Mouse (Mus musculus) adrenal gland, adult (tissue): ENCODE results near the gene Pdia4.
"Not testable (repeated sequence)": the region's sequence is repeated elsewhere in the genome, so short reads cannot be mapped to it uniquely, and the experiment has no call there.

Source experiments
- DNase-seq, 2 experiments: peaks; one replicate each; pipeline ENCODE4 v3.0.0; 2022 to 2023; ENCODE audit warnings: low spot score in 1 of 2; ENCODE audit not compliant: inconsistent age in 2 of 2

Gene Pdia4

GRCm38 (mm10) chr6:47813257-47813878 is at the start of gene Pdia4:
Gene Pdia4, minus strand, starts transcription at chr6:47813430.
- DNase-seq = peak; percentile 99

GRCm38 (mm10) chr6:47857729-47858128 is 44.5 kb upstream of the Pdia4 start:
- not testable (repeated sequence) for DNase-seq

GRCm38 (mm10) chr6:47857241-47857640 is 44.0 kb upstream of the Pdia4 start:
- no peak for DNase-seq

GRCm38 (mm10) chr6:47845779-47846178 is 32.5 kb upstream of the Pdia4 start:
- DNase-seq = no peak

GRCm38 (mm10) chr6:47842337-47842736 is 29.1 kb upstream of the Pdia4 start:
- no peak for DNase-seq

GRCm38 (mm10) chr6:47841831-47842230 is 28.6 kb upstream of the Pdia4 start:
- no peak for DNase-seq

- no peak for DNase-seq
Observed at GRCm38 (mm10) chr6:47841077-47841476, 27.8 kb upstream of the Pdia4 start.

- DNase-seq = peak in 1 of 2 experiments; percentile 59
Observed at GRCm38 (mm10) chr6:47837630-47838029, 24.4 kb upstream of the Pdia4 start.

- DNase-seq = peak in 1 of 2 experiments; percentile 92
Observed at GRCm38 (mm10) chr6:47835984-47836521, 22.8 kb upstream of the Pdia4 start.

GRCm38 (mm10) chr6:47835482-47835983 is 22.3 kb upstream of the Pdia4 start, which contains the start of gene Zfp398:
Gene Zfp398, plus strand, starts transcription at chr6:47835661.
- DNase-seq = peak; percentile 96 to 99

GRCm38 (mm10) chr6:47832220-47832619 is 19.0 kb upstream of the Pdia4 start:
- peak in 1 of 2 experiments; percentile 75 for DNase-seq

- DNase-seq = peak; percentile 90 to 96
Observed at GRCm38 (mm10) chr6:47830104-47831078, 17.2 kb upstream of the Pdia4 start, which contains the start of gene Zfp786. Gene Zfp786, minus strand, starts transcription at chr6:47830867.

- peak in 1 of 2 experiments; percentile 70 for DNase-seq
Observed at GRCm38 (mm10) chr6:47828950-47829349, 15.7 kb upstream of the Pdia4 start.

- DNase-seq = no peak
Observed at GRCm38 (mm10) chr6:47827462-47827861, 14.2 kb upstream of the Pdia4 start.

GRCm38 (mm10) chr6:47824241-47824640 is 11.0 kb upstream of the Pdia4 start:
- DNase-seq = no peak

GRCm38 (mm10) chr6:47821776-47822175 is 8.5 kb upstream of the Pdia4 start:
- no peak for DNase-seq

- DNase-seq = no peak
Observed at GRCm38 (mm10) chr6:47821236-47821635, 8.0 kb upstream of the Pdia4 start.

GRCm38 (mm10) chr6:47819626-47820325 is 6.5 kb upstream of the Pdia4 start:
- DNase-seq = no peak

- DNase-seq = peak in 1 of 2 experiments; percentile 62
Observed at GRCm38 (mm10) chr6:47818721-47819120, 5.5 kb upstream of the Pdia4 start.

GRCm38 (mm10) chr6:47816151-47816550 is 2.9 kb upstream of the Pdia4 start:
- DNase-seq = no peak
